Mouse (Mus musculus) CH12.LX (cell line): ENCODE results near the gene Ankrd27. TPM values are rescaled to one million over a fixed set of nuclear protein-coding genes. Genes with fewer than 3 reads are reported as not detected.

Experiments used
- DNase-seq: peaks from one replicate; pipeline ENCODE4 v3.0.0-alpha.2; 2013; ENCODE audit errors: extremely low read depth
- H3K27ac ChIP-seq: 2 replicates; pipeline ENCODE4 v1.5.1; 2012; ENCODE audit warnings: low read depth, mild to moderate bottlenecking, control low read depth, moderate library complexity; ENCODE audit not compliant: insufficient read depth
- H3K27me3 ChIP-seq: replicated peaks from 2 replicates; pipeline ENCODE3; 2012; ENCODE audit warnings: inconsistent platforms
- H3K36me3 ChIP-seq, 2 experiments: replicated peaks in 1 of 2; 2 replicates each; pipeline versions ENCODE3 to v1.6.1; 2012; ENCODE audit warnings: inconsistent platforms in 1 of 2, low read length in 1 of 2, mild to moderate bottlenecking in 1 of 2, mixed read lengths in 1 of 2, moderate library complexity in 1 of 2; ENCODE audit not compliant: control insufficient read depth in 1 of 2, insufficient read depth in 1 of 2
- H3K4me1 ChIP-seq, 2 experiments: 2 replicates each; pipeline ENCODE4 v1.6.1; 2012; ENCODE audit warnings: inconsistent platforms in 1 of 2, moderate library complexity in 1 of 2; ENCODE audit not compliant: insufficient read depth in 2 of 2, control insufficient read depth in 1 of 2
- H3K4me2 ChIP-seq: 2 replicates; pipeline ENCODE4 v1.6.1; 2012; ENCODE audit warnings: low read depth, mild to moderate bottlenecking, control low read depth; ENCODE audit not compliant: poor library complexity, insufficient read depth, severe bottlenecking
- H3K4me3 ChIP-seq, 3 experiments: fragments of 150-350 bp in 1 of 3; sonication (generic) in 1 of 3; replicated peaks in 1 of 3; 2 replicates each; pipeline versions ENCODE3 to v1.5.1; 2011 to 2012; ENCODE audit warnings: low read depth in 2 of 3, low read length in 2 of 3, mild to moderate bottlenecking in 2 of 3, moderate library complexity in 2 of 3, control low read depth in 1 of 3, improper control_type of control experiment in 1 of 3, inconsistent platforms in 1 of 3, mixed read lengths in 1 of 3; ENCODE audit not compliant: poor library complexity in 1 of 3
- H3K79me2 ChIP-seq: replicated peaks from 2 replicates; pipeline ENCODE4 v1.6.1; 2012; ENCODE audit warnings: mild to moderate bottlenecking, moderate library complexity; ENCODE audit not compliant: control insufficient read depth, poor library complexity, insufficient read depth, severe bottlenecking; ENCODE audit errors: extremely low read depth
- H3K9ac ChIP-seq: 2 replicates; pipeline ENCODE4 v1.6.1; 2012; ENCODE audit warnings: low read depth, mild to moderate bottlenecking, control low read depth, moderate library complexity; ENCODE audit not compliant: insufficient read depth
- H3K9me3 ChIP-seq: replicated peaks from 2 replicates; pipeline ENCODE3; 2012; ENCODE audit warnings: low read length, inconsistent platforms, mixed read lengths
- BHLHE40 ChIP-seq: IDR thresholded peaks from 2 replicates; pipeline ENCODE4 v1.6.1; 2011; ENCODE audit warnings: mild to moderate bottlenecking, low read depth, low read length, improper control_type of control experiment
- CHD2 ChIP-seq: IDR thresholded peaks from 2 replicates; pipeline ENCODE4 v1.6.1; 2011; ENCODE audit warnings: low read length, improper control_type of control experiment
- CTCF ChIP-seq, 2 experiments: IDR thresholded peaks in 1 of 2; conservative IDR thresholded peaks in 1 of 2; 2 replicates each; pipeline ENCODE4 v1.5.1; 2011 to 2012; ENCODE audit warnings: low read depth in 2 of 2, low read length in 2 of 2, improper control_type of control experiment in 1 of 2, inconsistent platforms in 1 of 2, mild to moderate bottlenecking in 1 of 2, moderate library complexity in 1 of 2
- E2F4 ChIP-seq: IDR thresholded peaks from 2 replicates; pipeline ENCODE4 v1.6.1; 2011; ENCODE audit warnings: low read depth, low read length, improper control_type of control experiment; ENCODE audit not compliant: insufficient replicate concordance
- ELF1 ChIP-seq: IDR thresholded peaks from 2 replicates; pipeline ENCODE4 v1.6.1; 2014; ENCODE audit warnings: low read depth, mild to moderate bottlenecking, inconsistent platforms, low read length, improper control_type of control experiment
- ETS1 ChIP-seq: conservative IDR thresholded peaks from 2 replicates; pipeline ENCODE4 v1.6.1; 2012; ENCODE audit warnings: low read depth, mild to moderate bottlenecking, inconsistent platforms, low read length, improper control_type of control experiment, moderate library complexity
- IRF4 ChIP-seq: IDR thresholded peaks from 2 replicates; pipeline ENCODE4 v1.6.1; 2014; ENCODE audit warnings: low read depth, mild to moderate bottlenecking, inconsistent platforms, low read length, improper control_type of control experiment
- JUN ChIP-seq: IDR thresholded peaks from 2 replicates; pipeline ENCODE4 v1.6.1; 2011; ENCODE audit warnings: low read depth, mild to moderate bottlenecking, low read length, improper control_type of control experiment, moderate library complexity; ENCODE audit not compliant: insufficient read depth
- JUND ChIP-seq: conservative IDR thresholded peaks from 2 replicates; pipeline ENCODE4 v1.6.1; 2011; ENCODE audit warnings: low read depth, low read length, improper control_type of control experiment
- MEF2A ChIP-seq: IDR thresholded peaks from 2 replicates; pipeline ENCODE4 v1.6.1; 2014; ENCODE audit warnings: low read depth, mild to moderate bottlenecking, inconsistent platforms, low read length, improper control_type of control experiment, borderline replicate concordance
- MXI1 ChIP-seq: IDR thresholded peaks from 2 replicates; pipeline ENCODE4 v1.6.1; 2011; ENCODE audit warnings: mild to moderate bottlenecking, low read depth, low read length, improper control_type of control experiment
- NELFE ChIP-seq: IDR thresholded peaks from 2 replicates; pipeline ENCODE4 v1.6.1; 2011; ENCODE audit warnings: low read depth, low read length, improper control_type of control experiment
- NRF1 ChIP-seq: IDR thresholded peaks from 2 replicates; pipeline ENCODE4 v1.6.1; 2014; ENCODE audit warnings: low read depth, mild to moderate bottlenecking, inconsistent platforms, low read length, improper control_type of control experiment, moderate library complexity
- POLR2A ChIP-seq: IDR thresholded peaks from 2 replicates; pipeline ENCODE4 v1.6.1; 2011; ENCODE audit warnings: low read depth, mild to moderate bottlenecking, improper control_type of control experiment, low read length
- POLR2AphosphoS2 ChIP-seq: IDR thresholded peaks from 2 replicates; pipeline ENCODE4 v1.6.1; 2011; ENCODE audit warnings: low read depth, low read length, improper control_type of control experiment
- RAD21 ChIP-seq: IDR thresholded peaks from 2 replicates; pipeline ENCODE4 v1.6.1; 2011; ENCODE audit warnings: low read depth, mild to moderate bottlenecking, low read length, improper control_type of control experiment, moderate library complexity
- SIN3A ChIP-seq: IDR thresholded peaks from 2 replicates; pipeline ENCODE4 v1.6.1; 2012; ENCODE audit warnings: low read length, improper control_type of control experiment, inconsistent platforms
- SMC3 ChIP-seq: IDR thresholded peaks from 2 replicates; pipeline ENCODE4 v1.6.1; 2011; ENCODE audit warnings: low read depth, low read length, improper control_type of control experiment
- TBP ChIP-seq: conservative IDR thresholded peaks from 2 replicates; pipeline ENCODE4 v1.6.1; 2011; ENCODE audit warnings: low read depth, low read length, improper control_type of control experiment
- TCF12 ChIP-seq: IDR thresholded peaks from 2 replicates; pipeline ENCODE4 v1.6.1; 2014; ENCODE audit warnings: low read depth, mild to moderate bottlenecking, inconsistent platforms, low read length, improper control_type of control experiment
- USF2 ChIP-seq: conservative IDR thresholded peaks from 2 replicates; pipeline ENCODE4 v1.6.1; 2011; ENCODE audit warnings: low read depth, low read length, improper control_type of control experiment
- ZKSCAN1 ChIP-seq: IDR thresholded peaks from 2 replicates; pipeline ENCODE4 v1.6.1; 2012; ENCODE audit warnings: low read depth, inconsistent platforms, low read length, improper control_type of control experiment, borderline replicate concordance
- ZMIZ1 ChIP-seq: IDR thresholded peaks from 2 replicates; pipeline ENCODE4 v1.6.1; 2012; ENCODE audit warnings: low read depth, mild to moderate bottlenecking, inconsistent platforms, low read length, improper control_type of control experiment
- dilution Hi-C: fragments of 300-500 bp; cut with MboI; formaldehyde crosslinking; loops from 2 replicates; pipeline ENCODE4 v1.14.3; 2020; ENCODE audit warnings: low sequenced_read_pairs; ENCODE audit not compliant: extremely low pct_unique_long_range_greater_than_20kb, extremely low pct_ligation_motif_present
- in situ Hi-C: fragments of 300-500 bp; cut with MboI; formaldehyde crosslinking; loops from 3 replicates; pipeline ENCODE4 v1.14.3; 2019; ENCODE audit warnings: low sequenced_read_pairs, low pct_ligation_motif_present, low pct_unique_long_range_greater_than_20kb, mixed read lengths
- polyA plus RNA-seq: library from polyadenylated mRNA; unstranded; fragments of >175 nt; gene quantifications from 2 replicates; pipeline ENCODE4 v1.2.1, GENCODE M21; 2012; ENCODE audit warnings: low read depth; ENCODE audit not compliant: insufficient read length
- total RNA-seq, 2 experiments: library from RNA; depleted of rRNA; stranded (reverse); fragments of 300-350 nt in 1 of 2; fragments of >200 nt in 1 of 2; gene quantifications; 2 replicates each; pipeline ENCODE4 v1.2.3; 2012 to 2014

The Ankrd27 gene
- total and polyA plus RNA-seq, 3 experiments, result 38.6 to 49.1 (median 39.0) TPM

DNA sequence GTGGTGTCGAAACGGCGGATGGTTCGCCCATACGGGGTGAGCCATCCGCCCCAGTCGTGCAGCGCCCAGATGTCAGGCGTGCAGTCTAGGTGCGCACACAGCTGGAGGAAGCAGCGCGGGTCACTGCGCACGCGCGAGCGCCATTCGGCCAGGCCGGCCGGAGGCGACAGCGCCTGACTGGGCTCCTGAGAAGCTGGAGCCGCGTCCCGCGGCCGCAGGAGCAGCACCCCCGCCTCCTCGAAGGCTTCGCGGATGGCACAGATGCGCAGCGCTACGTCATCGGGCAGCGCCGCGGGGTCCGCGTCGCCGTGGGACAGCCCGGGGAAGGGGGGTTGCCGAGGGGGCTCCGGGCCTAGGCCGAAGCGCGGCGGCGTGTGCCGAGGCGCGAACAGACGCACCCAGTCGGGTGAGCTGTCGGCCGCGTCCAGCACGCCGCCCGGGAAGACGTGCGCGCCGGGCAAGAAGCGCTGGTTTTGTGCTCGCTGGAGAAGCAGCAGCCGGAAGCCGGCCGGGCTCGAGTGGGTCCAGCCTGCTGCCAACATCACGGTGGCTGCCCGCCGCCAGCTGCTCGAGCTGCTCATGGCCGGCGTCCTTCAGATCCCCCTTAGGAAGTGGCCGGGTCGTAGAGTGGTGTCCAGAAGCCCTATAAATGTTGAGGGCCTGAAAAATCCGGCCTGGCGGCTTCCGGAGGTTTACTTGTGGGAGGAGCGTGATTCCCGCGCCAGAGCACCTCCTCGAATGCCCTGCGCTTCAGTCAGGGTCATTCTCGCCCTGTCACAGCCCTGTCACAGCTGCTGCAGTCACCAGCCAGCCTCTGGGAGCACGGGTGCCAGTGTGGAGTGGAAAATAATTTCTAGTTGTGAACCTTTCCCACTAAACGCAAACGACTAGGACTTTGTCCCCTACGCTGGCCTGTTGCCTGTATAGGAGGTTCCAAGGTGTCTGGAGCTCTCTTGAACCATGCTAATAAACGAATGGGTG is 30.5 kb upstream of the Ankrd27 start (continued):
- TF ChIP-seq E2F4 (0 out of 2 replicates have a peak, but pooled peaks have one; percentile 34), ETS1 (peak; percentile 50), RAD21 (no peak), USF2 (no peak), JUND (no peak), JUN (no peak), POLR2AphosphoS2 (no peak), IRF4 (peak; percentile 64), TCF12 (peak; percentile 79), SMC3 (no peak), POLR2A (peak; percentile 78), NRF1 (peak; percentile 96), CTCF (conservative IDR thresholded peaks at IDR 0.05 in 1 of 2, IDR thresholded peaks at IDR 0.05 in 1 of 2; ENCODE audit: low read depth in 2 of 2, low read length in 2 of 2) (no peak)

DNA sequence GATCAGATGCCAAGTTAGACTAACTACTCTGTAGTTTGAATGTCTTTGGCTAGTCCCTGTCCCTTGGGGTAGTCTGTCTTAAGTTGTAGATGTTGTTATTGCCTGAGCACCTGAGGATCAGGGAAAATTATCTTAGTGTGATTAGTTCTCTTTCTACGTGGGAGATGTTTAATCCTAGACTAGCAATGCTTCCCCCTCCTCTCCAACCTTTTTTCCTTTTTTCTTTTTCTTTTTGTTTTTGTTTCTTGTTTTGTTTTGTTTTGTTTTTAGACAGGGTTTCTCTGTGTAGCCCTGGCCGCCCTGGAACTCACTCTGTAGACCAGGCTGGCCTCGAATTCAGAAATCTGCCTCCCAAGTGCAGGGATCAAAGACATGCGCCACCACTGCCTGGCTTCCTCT is 29.8 kb upstream of the Ankrd27 start, which contains the start of gene Nudt19:
TSS of gene Nudt19 (minus strand) at position 100 of the 399 bp plus-strand sequence.
- Histone ChIP-seq H3K4me2 (peak within 1 kb of the TSS; percentile 52; the same call in 1 of the 2 replicates), H3K9me3 (no peaks in the 10 kb centered on the region), H3K4me1 (peaks cover 0 to 14% of the 10 kb centered on the region in 2 experiments; a peak in 3 of 4 replicates), H3K9ac (peak within 1 kb of the TSS; percentile 77), H3K36me3 (peaks cover 2 to 14% of the 10 kb centered on the region in 2 experiments), H3K27me3 (peaks cover 6% of the 10 kb centered on the region), H3K27ac (peak within 1 kb of the TSS; percentile 77), H3K4me3 (peak within 1 kb of the TSS; percentile 86 to 94 (median 88)), H3K79me2 (no peaks in the 10 kb centered on the region)
- TF ChIP-seq SIN3A (no peak), POLR2A (no peak), JUND (no peak), NRF1 (no peak), ZKSCAN1 (no peak), NELFE (no peak), E2F4 (no peak), MXI1 (no peak), MEF2A (no peak), CHD2 (no peak), POLR2AphosphoS2 (no peak), JUN (no peak), RAD21 (no peak), BHLHE40 (no peak), ETS1 (no peak), ELF1 (no peak), ZMIZ1 (no peak), TBP (no peak), SMC3 (no peak)
- in situ Hi-C loops, result loop anchor here (25.0 kb wide), 1 partner anchor 169 kb away; the partner anchor contains the start of genes Cep89 and Faap24
- no peak for DNase-seq
- dilution Hi-C loops, result no loop called here
